In genomic region chr5:101020784-101021183, GRCm38 (mm10) we compare ENCODE assay signal across 9 mouse cellular contexts.
DNase-seq lines count a peak whose midpoint lies in the region; TF ChIP-seq lines count a peak whose summit lies in the region.
"Had no signal": no experiment of that assay in that cellular context is flagged by ENCODE, and none has a peak within 500 bp of the region (broad histone marks: within the 10 kb centered on the region; RNA-seq: fewer than 3 reads in every experiment).

No protein-coding gene starts in this region.

- WGBS in kidney, adult 2 months: 10% methylated on average over 11 of the region's 11 CpGs
- WGBS in limb, embryonic 10.5 days: 13% methylated on average over 11 of the region's 11 CpGs

- no peaks in the 10 kb centered on the region for H3K36me3 ChIP-seq in kidney, adult 2 months (ENCODE audit: control insufficient read depth, insufficient read depth, low read length)
- no peaks in the 10 kb centered on the region for H3K36me3 ChIP-seq in limb, embryonic 10.5 days
- H3K36me3 ChIP-seq: neural tube, embryonic 13.5 days had no signal

- H3K4me3 ChIP-seq in kidney, adult 2 months (ENCODE audit: insufficient read depth, low read depth, low read length): no peak overlapping the region
- no peak overlapping the region for H3K4me3 ChIP-seq in limb, embryonic 10.5 days
- H3K4me3 ChIP-seq: neural tube, embryonic 13.5 days had no signal

- DNase-seq in ovary, postnatal 10 days (ENCODE audit: low spot score): peak; percentile 36
- no peak for DNase-seq in ovary, adult 18-20 months (ENCODE audit: low spot score)
- peak; percentile 93 for DNase-seq in embryo, embryonic 10.5 days (ENCODE audit: low spot score)
- peak; percentile 44 to 72 for DNase-seq in gastrocnemius, postnatal 4 days (ENCODE audit: low spot score in 2 of 2)
- DNase-seq in kidney, adult 2 months: peak; percentile 73
- DNase-seq in limb, embryonic 10.5 days (ENCODE audit: low spot score): peak; percentile 85
- peak; percentile 4 for DNase-seq in naive thymus-derived CD4-positive, alpha-beta T cell, adult 2 months (ENCODE audit: low read depth)
- peak; percentile 46 for DNase-seq in testis, postnatal 14 days (ENCODE audit: low spot score)

- H3K27ac ChIP-seq in kidney, adult 2 months (ENCODE audit: insufficient read depth, low read depth, low read length): no peak overlapping the region
- H3K27ac ChIP-seq in limb, embryonic 10.5 days: 0 out of 2 replicates have a peak overlapping the region, but pooled peaks have one; percentile 46
- H3K27ac ChIP-seq: neural tube, embryonic 13.5 days had no signal

- peak; percentile 85 for TF ChIP-seq CTCF in kidney, adult 2 months (conservative IDR thresholded peaks at IDR 0.05; ENCODE audit: insufficient read depth, insufficient read length, low read depth, low read length)

- TF ChIP-seq POLR2A in kidney, adult 2 months (IDR thresholded peaks at IDR 0.05; ENCODE audit: low read depth, low read length): no peak

- no peaks in the 10 kb centered on the region for H3K9me3 ChIP-seq in limb, embryonic 10.5 days (replicated peaks)
- H3K9me3 ChIP-seq: neural tube, embryonic 13.5 days had no signal

- H3K4me1 ChIP-seq in kidney, adult 2 months (ENCODE audit: control insufficient read depth, insufficient read depth, low read length): no peaks in the 10 kb centered on the region
- peaks cover 6% of the 10 kb centered on the region; the same call in 1 of the 2 replicates for H3K4me1 ChIP-seq in limb, embryonic 10.5 days
- H3K4me1 ChIP-seq: neural tube, embryonic 13.5 days had no signal

- H3K27me3 ChIP-seq in kidney, adult 2 months (replicated peaks; ENCODE audit: control insufficient read depth, insufficient read depth, low read length): no peaks in the 10 kb centered on the region
- no peaks in the 10 kb centered on the region for H3K27me3 ChIP-seq in limb, embryonic 10.5 days (ENCODE audit: low read depth, poor library complexity, severe bottlenecking)
